ENCODE assay signal across 13 mouse cellular contexts in the genomic region with DNA sequence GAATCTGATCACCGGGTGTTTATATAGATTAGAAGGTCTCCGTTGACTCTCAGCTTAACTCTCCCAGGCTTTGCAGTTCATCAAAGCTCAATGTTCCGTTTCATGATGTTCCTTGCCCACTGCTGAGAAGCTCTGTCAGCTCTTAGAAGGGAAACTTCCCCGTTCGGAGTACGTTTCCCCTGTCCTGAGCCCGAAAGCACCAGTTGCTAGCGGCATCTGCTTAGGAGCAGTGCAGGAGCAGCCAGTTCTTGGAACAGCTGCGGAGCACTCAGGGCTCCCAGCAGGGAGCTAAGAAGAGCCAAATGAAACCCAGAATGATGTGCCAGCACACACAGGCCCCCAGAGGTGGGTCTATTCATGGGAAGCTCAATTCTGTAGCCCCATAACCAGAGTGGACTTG. TPM values are rescaled to one million over a fixed set of nuclear protein-coding genes. Genes with fewer than 3 reads are reported as not detected.
DNase-seq lines count a peak whose midpoint lies in the region; ATAC-seq and TF ChIP-seq lines count a peak whose summit lies in the region.
"Had no signal": no experiment of that assay in that cellular context is flagged by ENCODE, and none has a peak within 500 bp of the region (broad histone marks: within the 10 kb centered on the region; RNA-seq: fewer than 3 reads in every experiment).

No protein-coding gene starts in this region.

- peak; percentile 43 for ATAC-seq in lung, postnatal 0 days
- ATAC-seq: forebrain, embryonic 14.5 days; inflammation-experienced regulatory T-cells, adult 6 months had no signal

- intact Hi-C loops in heart, postnatal 25 days (cut with DNase I): no loop called here
- intact Hi-C loops in heart, postnatal 36 days (cut with DNase I): loop anchor here (2.0 kb wide), 1 partner anchor 16 kb away; no protein-coding TSS in a partner anchor

- no peaks in the 10 kb centered on the region for H3K36me3 ChIP-seq in lung, postnatal 0 days (ENCODE audit: insufficient read depth, low read length)

- H3K4me2 ChIP-seq in lung, postnatal 0 days (replicated peaks; ENCODE audit: low read depth, low read length): no peak overlapping the region

- no peak overlapping the region for H3K27ac ChIP-seq in lung, postnatal 0 days (ENCODE audit: low read length)

- H3K9ac ChIP-seq in lung, postnatal 0 days (replicated peaks; ENCODE audit: low read depth): no peak overlapping the region

- no peak overlapping the region for H3K4me3 ChIP-seq in lung, postnatal 0 days (ENCODE audit: low read depth, low read length)
- H3K4me3 ChIP-seq: megakaryocyte, embryonic 14.5 days had no signal

- H3K9me3 ChIP-seq in lung, postnatal 0 days (ENCODE audit: low read length): no peaks in the 10 kb centered on the region
- H3K9me3 ChIP-seq: megakaryocyte, embryonic 14.5 days had no signal

- DNase-seq in heart, adult 9 months (ENCODE audit: low spot score in 2 of 2): peak; percentile 47 to 64
- DNase-seq in heart, postnatal 25 days (ENCODE audit: low spot score): no peak
- DNase-seq in lung, postnatal 0 days (ENCODE audit: low spot score): no peak
- no peak for DNase-seq in lung, adult 18-20 months
- DNase-seq in heart, postnatal 36 days: peak; percentile 52 to 56
- DNase-seq in adrenal gland, postnatal 14 days: no peak
- no peak for DNase-seq in frontal cortex, postnatal 10 days (ENCODE audit: low spot score in 2 of 2)
- DNase-seq in embryo, embryonic 10.5 days (ENCODE audit: low spot score): no peak
- DNase-seq: adrenal gland, postnatal 10 days; cerebellum, adult 2 months had no signal

- no peak for TF ChIP-seq EP300 in lung, postnatal 0 days (IDR thresholded peaks at IDR 0.05)

- H3K27me3 ChIP-seq in lung, postnatal 0 days (replicated peaks; ENCODE audit: insufficient read depth, low read length): no peaks in the 10 kb centered on the region
- H3K27me3 ChIP-seq: megakaryocyte, embryonic 14.5 days had no signal

- no peaks in the 10 kb centered on the region for H3K4me1 ChIP-seq in lung, postnatal 0 days (ENCODE audit: insufficient read depth, low read depth, low read length)

- TF ChIP-seq CTCF in lung, postnatal 0 days (IDR thresholded peaks at IDR 0.05): no peak

- 48% methylated on average over 9 of the region's 9 CpGs for WGBS in lung, postnatal 0 days

RNA-seq across cellular contexts. Expression of gene Rbpj, which starts 15.0 kb away (rescaled TPM):
- total RNA-seq in heart, postnatal 25 days (2021): 10 to 100 TPM; 23.4 to 32.5 TPM
- 22.7 and 22.9 TPM in 2 replicates for polyA plus RNA-seq in lung, postnatal 0 days (2015; fragmentation: Nextera tagmentation; extraction: Ambion mirVana)
- 10 to 100 TPM; 27.2 to 35.3 TPM for total RNA-seq in heart, postnatal 36 days (2021)
- total RNA-seq in adrenal gland, postnatal 14 days (2021): 31.4 and 36.2 TPM in 2 replicates

Comparison
In these comparisons a context has a peak if more than half of its experiments do, and no peak if none do; other contexts are left out.
1. DNase-seq: peak in heart, adult 9 months (2 of 2) and heart, postnatal 36 days (2 of 2); none in heart, postnatal 25 days (single experiment), lung, postnatal 0 days (single experiment), lung, adult 18-20 months (0 of 2), adrenal gland, postnatal 14 days (single experiment), frontal cortex, postnatal 10 days (0 of 2) and embryo, embryonic 10.5 days (single experiment).